Mouse (Mus musculus): Measurements from ENCODE around the gene Lypd4.
A peak's percentile ranks its signal among the peaks of the same experiment; 100 is the strongest.
"Not testable (repeated sequence)": the region's sequence is repeated elsewhere in the genome, so short reads cannot be mapped to it uniquely, and the experiment has no call there.

Lypd4 gene

GRCm38 (mm10) chr7:24869532-24870165 lies at the start of gene Lypd4, which contains the start of gene Dmrtc2:
Lypd4 (minus strand) TSS chr7:24869941.
Dmrtc2 (plus strand) TSS chr7:24870057.
- DNase-seq (ENCODE audit: extremely low spot score, low read depth, low spot score), result no peak

- no peak for DNase-seq (ENCODE audit: extremely low spot score, low read depth, low spot score)
Measured at GRCm38 (mm10) chr7:24918763-24919323, 49.1 kb upstream of the Lypd4 start.

GRCm38 (mm10) chr7:24912480-24912879 lies 42.7 kb upstream of the Lypd4 start:
- DNase-seq (ENCODE audit: extremely low spot score, low read depth, low spot score), result no peak

- no peak for DNase-seq (ENCODE audit: extremely low spot score, low read depth, low spot score)
Measured at GRCm38 (mm10) chr7:24907211-24907748, 37.5 kb upstream of the Lypd4 start.

GRCm38 (mm10) chr7:24906551-24906950 lies 36.8 kb upstream of the Lypd4 start:
- DNase-seq (ENCODE audit: extremely low spot score, low read depth, low spot score), result no peak

- DNase-seq (ENCODE audit: extremely low spot score, low read depth, low spot score), result no peak
Measured at GRCm38 (mm10) chr7:24904936-24905335, 35.2 kb upstream of the Lypd4 start.

- peak; percentile 87 for DNase-seq (ENCODE audit: extremely low spot score, low read depth, low spot score)
Measured at GRCm38 (mm10) chr7:24904070-24904483, 34.3 kb upstream of the Lypd4 start.

- DNase-seq (ENCODE audit: extremely low spot score, low read depth, low spot score), result no peak
Measured at GRCm38 (mm10) chr7:24903444-24903825, 33.7 kb upstream of the Lypd4 start.

- DNase-seq (ENCODE audit: extremely low spot score, low read depth, low spot score), result no peak
Measured at GRCm38 (mm10) chr7:24902630-24903443, 33.1 kb upstream of the Lypd4 start, which contains the start of gene Arhgef1. Arhgef1 (plus strand) TSS chr7:24902912.

GRCm38 (mm10) chr7:24902264-24902629 lies 32.5 kb upstream of the Lypd4 start:
- DNase-seq (ENCODE audit: extremely low spot score, low read depth, low spot score), result no peak

GRCm38 (mm10) chr7:24901842-24902241 lies 32.1 kb upstream of the Lypd4 start:
- DNase-seq (ENCODE audit: extremely low spot score, low read depth, low spot score), result no peak

GRCm38 (mm10) chr7:24901114-24901513 lies 31.4 kb upstream of the Lypd4 start:
- no peak for DNase-seq (ENCODE audit: extremely low spot score, low read depth, low spot score)

GRCm38 (mm10) chr7:24897959-24898358 lies 28.2 kb upstream of the Lypd4 start:
- DNase-seq (ENCODE audit: extremely low spot score, low read depth, low spot score), result no peak

- DNase-seq (ENCODE audit: extremely low spot score, low read depth, low spot score), result no peak
Measured at GRCm38 (mm10) chr7:24897224-24897623, 27.5 kb upstream of the Lypd4 start, which contains the start of gene Cd79a. Cd79a (plus strand) TSS chr7:24897381.

- DNase-seq (ENCODE audit: extremely low spot score, low read depth, low spot score), result no peak
Measured at GRCm38 (mm10) chr7:24896269-24896668, 26.5 kb upstream of the Lypd4 start.

GRCm38 (mm10) chr7:24895749-24896148 lies 26.0 kb upstream of the Lypd4 start:
- DNase-seq (ENCODE audit: extremely low spot score, low read depth, low spot score), result not testable (repeated sequence)

GRCm38 (mm10) chr7:24892125-24892583 lies 22.4 kb upstream of the Lypd4 start:
- DNase-seq (ENCODE audit: extremely low spot score, low read depth, low spot score), result no peak

- DNase-seq (ENCODE audit: extremely low spot score, low read depth, low spot score), result no peak
Measured at GRCm38 (mm10) chr7:24891241-24892124, 21.7 kb upstream of the Lypd4 start.

- peak; percentile 52 for DNase-seq (ENCODE audit: extremely low spot score, low read depth, low spot score)
Measured at GRCm38 (mm10) chr7:24890281-24891216, 20.8 kb upstream of the Lypd4 start.
